Mouse (Mus musculus) intestine, embryonic 15.5 days (tissue): ENCODE results near the gene Plg. TPM values are rescaled to one million over a fixed set of nuclear protein-coding genes. Genes with fewer than 3 reads are reported as not detected.

Experiments used
- ATAC-seq: fragments of 200-750 bp; cut with Nextera tagmentation; 2 replicates; pipeline ENCODE4 v1.8.0; 2017; ENCODE audit warnings: moderate TSS enrichment, moderate library complexity
- H3K27ac ChIP-seq: fragments of 300-500 bp; sonication (generic); 2 replicates; pipeline ENCODE4 v1.5.1; 2015; ENCODE audit warnings: mild to moderate bottlenecking, inconsistent platforms
- H3K27me3 ChIP-seq: fragments of 300-500 bp; sonication (generic); replicated peaks from 2 replicates; pipeline ENCODE4 v1.6.1; 2015; ENCODE audit warnings: inconsistent platforms
- H3K36me3 ChIP-seq: fragments of 300-500 bp; sonication (generic); 2 replicates; pipeline ENCODE4 v1.6.1; 2015; ENCODE audit warnings: inconsistent platforms
- H3K4me1 ChIP-seq: fragments of 300-500 bp; sonication (generic); replicated peaks from 2 replicates; pipeline ENCODE4 v1.6.1; 2015; ENCODE audit warnings: inconsistent platforms
- H3K4me2 ChIP-seq: fragments of 300-500 bp; sonication (generic); replicated peaks from 2 replicates; pipeline ENCODE4 v1.6.1; 2015; ENCODE audit warnings: mild to moderate bottlenecking, inconsistent platforms
- H3K4me3 ChIP-seq: fragments of 300-500 bp; sonication (generic); replicated peaks from 2 replicates; pipeline ENCODE4 v1.5.1; 2015; ENCODE audit warnings: inconsistent platforms
- H3K9ac ChIP-seq: fragments of 300-500 bp; sonication (generic); 2 replicates; pipeline ENCODE4 v1.6.1; 2015; ENCODE audit warnings: inconsistent platforms
- H3K9me3 ChIP-seq: fragments of 300-500 bp; sonication (generic); 2 replicates; pipeline ENCODE4 v1.6.1; 2016; ENCODE audit warnings: inconsistent platforms
- WGBS: fragments of 180-500 bp; shearing (Covaris S2); methylation state at CpG from one replicate; pipeline ENCODE4 v1.1.7; 2015; 5-methylcytosine and 5-hydroxymethylcytosine counted together
- polyA plus RNA-seq: library from polyadenylated mRNA; unstranded; fragments of >200 nt; fragmentation: Nextera tagmentation; extraction: Ambion mirVana; gene quantifications from 2 replicates; pipeline ENCODE4 v1.2.1, GENCODE M21; 2015

The Plg gene
- polyA plus RNA-seq, 1 experiment from 2014 or later: 3.7 TPM

DNA sequence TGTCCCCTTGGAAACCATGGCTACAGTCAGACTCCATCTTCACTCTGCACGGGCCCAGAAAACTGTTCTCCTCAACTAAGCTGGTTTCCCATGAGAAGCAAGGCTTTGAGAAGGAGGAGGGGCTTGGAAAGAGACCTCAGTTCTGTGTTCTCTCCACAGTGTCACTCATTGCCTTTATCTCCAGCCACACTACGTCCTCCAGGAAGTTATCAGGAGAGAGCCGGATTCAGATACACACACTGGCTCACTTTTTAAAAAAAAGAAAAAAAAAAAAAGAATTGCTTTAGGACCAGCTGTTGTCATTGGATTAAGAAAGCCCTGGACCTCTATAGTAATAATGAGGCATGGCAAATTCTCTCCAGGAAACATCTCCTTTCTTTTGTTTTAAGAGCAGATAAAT is 48.7 kb downstream of the Plg start:
- Histone ChIP-seq H3K9ac (no peak overlapping the region), H3K27ac (no peak overlapping the region), H3K4me1 (0 out of 2 replicates have a peak, but pooled peaks cover 5% of the 10 kb centered on the region), H3K9me3 (no peaks in the 10 kb centered on the region), H3K4me3 (no peak overlapping the region), H3K36me3 (no peaks in the 10 kb centered on the region), H3K27me3 (no peaks in the 10 kb centered on the region), H3K4me2 (no peak overlapping the region)
- no peak for ATAC-seq
- WGBS: 40% methylated on average over 3 of the region's 3 CpGs

DNA sequence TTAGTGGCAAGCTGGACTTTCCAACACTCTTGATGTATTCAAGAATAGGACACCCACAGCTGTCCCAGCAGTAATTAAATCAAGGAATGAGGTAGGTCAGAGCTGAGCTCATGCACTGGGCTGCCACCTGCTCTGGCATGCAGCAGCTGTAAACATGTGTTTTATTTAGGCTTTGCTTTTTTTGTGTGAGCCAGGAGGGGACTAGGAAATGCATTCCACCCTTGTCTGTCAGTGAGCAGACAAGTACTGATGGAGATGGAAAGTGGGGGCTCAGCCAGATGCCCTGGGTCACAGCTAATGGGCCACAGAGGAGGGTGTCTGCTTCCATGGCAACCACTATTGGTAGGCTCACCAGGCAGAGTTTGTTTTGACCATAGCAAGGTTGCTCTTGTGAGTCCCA is 50.0 kb downstream of the Plg start:
- no peak for ATAC-seq
- H3K4me3 ChIP-seq: no peak overlapping the region
- H3K4me2 ChIP-seq: no peak overlapping the region
- H3K4me1 ChIP-seq: 0 out of 2 replicates have a peak, but pooled peaks cover 5% of the 10 kb centered on the region
- H3K9ac ChIP-seq: no peak overlapping the region
- no peak overlapping the region for H3K27ac ChIP-seq
- no peaks in the 10 kb centered on the region for H3K36me3 ChIP-seq
- no peaks in the 10 kb centered on the region for H3K9me3 ChIP-seq
- no peaks in the 10 kb centered on the region for H3K27me3 ChIP-seq

GRCm38 (mm10) chr17:12431707-12432106 is 53.3 kb downstream of the Plg start:
- H3K27me3 ChIP-seq: no peaks in the 10 kb centered on the region
- no peaks in the 10 kb centered on the region for H3K36me3 ChIP-seq
- H3K27ac ChIP-seq: peak overlapping the region; percentile 61; the same call in 1 of the 2 replicates
- 0 out of 2 replicates have a peak, but pooled peaks cover 5% of the 10 kb centered on the region for H3K4me1 ChIP-seq
- H3K9me3 ChIP-seq: no peaks in the 10 kb centered on the region
- peak; percentile 71; the same call in 1 of the 2 replicates for ATAC-seq
- no peak overlapping the region for H3K4me3 ChIP-seq
- no peak overlapping the region for H3K9ac ChIP-seq
- no peak overlapping the region; the same call in 1 of the 2 replicates for H3K4me2 ChIP-seq
- WGBS: 22% methylated on average over 5 of the region's 5 CpGs

DNA sequence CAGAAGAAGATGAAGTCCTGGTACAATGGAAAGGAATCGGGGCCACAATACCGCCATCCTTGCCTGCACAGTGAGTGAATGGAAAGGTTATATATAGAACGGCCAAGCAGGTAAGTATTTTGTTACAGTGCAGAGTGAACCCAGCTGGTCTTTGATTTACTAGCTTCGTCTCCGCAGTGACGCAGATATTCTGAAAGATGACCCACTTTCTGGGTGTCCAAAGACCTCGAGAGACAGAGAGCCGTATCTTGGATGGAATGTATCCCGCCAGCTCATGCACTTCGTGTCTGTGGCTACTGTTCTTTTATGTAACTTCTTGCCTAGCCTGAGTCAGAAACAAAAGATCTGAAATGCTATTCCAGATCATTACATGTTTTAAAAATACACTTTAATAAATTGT is 59.4 kb downstream of the Plg start:
- Histone ChIP-seq H3K27me3 (no peaks in the 10 kb centered on the region), H3K4me2 (no peak overlapping the region), H3K4me3 (no peak overlapping the region), H3K9ac (no peak overlapping the region), H3K9me3 (no peaks in the 10 kb centered on the region), H3K36me3 (no peaks in the 10 kb centered on the region), H3K27ac (no peak overlapping the region), H3K4me1 (no peaks in the 10 kb centered on the region)
- WGBS: 80% methylated on average over 10 of the region's 10 CpGs
- ATAC-seq: no peak

DNA sequence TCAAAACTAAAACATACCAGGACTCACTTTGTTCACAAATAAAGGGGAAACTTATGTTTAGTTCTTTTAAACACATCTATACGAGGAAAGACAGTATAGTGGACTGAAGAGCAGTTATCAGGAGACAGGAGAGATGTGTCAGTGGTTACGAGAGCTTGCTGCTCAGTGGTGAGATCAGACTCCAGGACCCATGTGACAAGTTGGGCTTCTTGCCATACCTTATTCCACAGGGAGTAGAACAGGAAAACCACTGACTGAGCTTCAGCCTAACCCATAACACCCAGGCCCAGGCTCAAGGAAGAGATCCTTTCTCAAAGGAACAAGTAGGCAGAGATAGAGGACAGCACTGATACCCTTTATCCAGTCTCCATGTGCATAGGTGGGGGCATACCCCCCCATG is 66.2 kb downstream of the Plg start:
- Histone ChIP-seq H3K27ac (no peak overlapping the region), H3K36me3 (no peaks in the 10 kb centered on the region), H3K4me3 (no peak overlapping the region), H3K4me2 (no peak overlapping the region), H3K27me3 (no peaks in the 10 kb centered on the region), H3K9ac (no peak overlapping the region), H3K9me3 (no peaks in the 10 kb centered on the region), H3K4me1 (no peaks in the 10 kb centered on the region)
- no peak for ATAC-seq
- WGBS: 57% methylated on average over 2 of the region's 2 CpGs

- Histone ChIP-seq H3K27me3 (no peaks in the 10 kb centered on the region), H3K4me2 (no peak overlapping the region), H3K4me3 (no peak overlapping the region), H3K9me3 (no peaks in the 10 kb centered on the region), H3K27ac (no peak overlapping the region), H3K36me3 (no peaks in the 10 kb centered on the region), H3K4me1 (peaks cover 2% of the 10 kb centered on the region), H3K9ac (no peak overlapping the region)
- 40% methylated on average over 4 of the region's 4 CpGs for WGBS
- ATAC-seq: peak; percentile 27; the same call in 1 of the 2 replicates
Measured at GRCm38 (mm10) chr17:12451234-12451633, 72.8 kb downstream of the Plg start.

DNA sequence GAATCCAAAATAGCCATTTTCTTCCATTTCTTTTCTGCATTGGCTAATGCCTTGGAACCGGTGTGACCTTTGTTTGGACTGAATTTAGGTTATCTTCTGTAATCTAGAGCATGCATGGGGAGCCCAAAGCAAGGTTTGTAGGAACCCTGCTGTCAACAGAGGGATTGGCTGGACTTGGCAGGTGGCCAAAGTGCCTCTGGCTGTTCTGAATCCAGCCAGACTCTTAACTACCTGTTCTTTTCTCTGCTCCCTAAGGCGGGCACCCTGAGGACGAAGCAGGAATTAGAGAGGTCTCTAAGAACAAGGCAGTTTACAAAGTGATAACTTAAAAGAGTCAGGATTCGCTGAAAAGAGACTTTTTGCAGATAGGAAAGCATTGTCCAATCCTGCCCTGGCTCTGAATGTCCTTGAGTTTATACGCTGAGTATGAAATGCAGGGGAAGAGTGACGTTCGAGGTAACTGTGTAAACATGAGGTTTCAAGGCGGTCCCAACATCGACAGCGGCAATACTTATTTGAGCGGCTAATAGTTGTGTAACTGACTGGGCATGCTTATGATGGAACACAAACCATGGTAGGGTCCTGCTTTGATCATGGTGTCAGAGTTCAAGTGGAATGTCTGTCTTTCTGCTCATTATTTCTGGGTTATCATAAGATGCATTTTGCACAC is 74.6 kb downstream of the Plg start:
- WGBS: 48% methylated on average over 11 of the region's 11 CpGs
- Histone ChIP-seq H3K4me2 (no peak overlapping the region), H3K9me3 (no peaks in the 10 kb centered on the region), H3K4me3 (no peak overlapping the region), H3K27ac (no peak overlapping the region), H3K27me3 (no peaks in the 10 kb centered on the region), H3K36me3 (no peaks in the 10 kb centered on the region), H3K4me1 (peaks cover 2% of the 10 kb centered on the region), H3K9ac (no peak overlapping the region)
- peak; percentile 71; the same call in 1 of the 2 replicates for ATAC-seq

DNA sequence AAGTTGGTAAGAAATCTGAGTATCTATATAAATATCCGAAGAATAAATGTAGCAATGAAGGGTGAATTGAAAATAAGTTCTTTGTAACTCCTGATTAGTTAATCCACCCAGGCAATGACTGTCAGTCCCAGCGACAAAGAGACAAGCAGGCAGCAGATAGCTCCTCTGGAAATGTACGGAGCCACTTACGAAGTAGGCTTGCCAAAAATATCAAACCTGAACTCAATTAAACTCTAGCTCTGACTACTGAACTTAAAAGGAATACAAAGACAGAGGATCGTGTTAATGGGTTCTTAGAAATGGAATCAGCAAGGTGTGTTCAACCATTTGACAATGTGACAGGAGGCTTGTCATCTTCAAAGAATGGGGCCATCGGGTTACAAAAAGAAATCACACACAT is 75.3 kb downstream of the Plg start:
- H3K36me3 ChIP-seq: no peaks in the 10 kb centered on the region
- WGBS: 88% methylated on average over 6 of the region's 6 CpGs
- H3K4me2 ChIP-seq: no peak overlapping the region
- ATAC-seq: no peak
- no peak overlapping the region for H3K4me3 ChIP-seq
- H3K27ac ChIP-seq: no peak overlapping the region
- no peaks in the 10 kb centered on the region for H3K27me3 ChIP-seq
- no peaks in the 10 kb centered on the region for H3K9me3 ChIP-seq
- no peak overlapping the region for H3K9ac ChIP-seq
- H3K4me1 ChIP-seq: peaks cover 2% of the 10 kb centered on the region

DNA sequence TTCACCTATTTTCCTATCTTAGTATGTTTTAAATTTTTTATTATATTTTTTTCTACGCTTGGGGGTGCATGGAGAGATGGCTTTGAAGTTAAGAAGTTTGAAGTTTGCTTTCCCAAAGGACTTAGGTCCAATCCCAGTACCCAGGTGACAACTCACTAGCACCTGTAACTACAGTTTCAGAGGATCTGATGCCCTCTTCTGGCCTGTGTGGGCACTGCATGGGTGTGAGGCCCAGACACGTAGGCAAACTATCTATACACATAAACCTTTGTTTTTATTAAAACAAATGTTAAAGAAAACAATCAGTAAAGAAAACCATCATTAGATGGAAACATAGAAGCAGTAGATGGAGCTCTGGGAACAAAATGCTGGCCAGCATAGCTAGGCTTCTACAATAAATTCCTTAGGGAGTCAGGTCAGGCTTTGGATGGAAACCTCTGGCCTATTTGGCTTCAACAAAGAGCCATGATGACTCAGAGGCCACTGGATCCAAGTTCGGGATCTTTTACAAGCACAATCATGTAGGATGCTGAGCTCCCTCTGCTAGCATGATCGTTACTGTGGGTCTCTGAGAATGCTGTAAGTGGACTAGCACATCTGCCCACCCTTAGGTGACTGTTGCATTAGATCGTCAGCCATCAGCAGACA is 76.9 kb downstream of the Plg start:
- Histone ChIP-seq H3K4me1 (peaks cover 2% of the 10 kb centered on the region), H3K9me3 (no peaks in the 10 kb centered on the region), H3K27ac (no peak overlapping the region), H3K27me3 (no peaks in the 10 kb centered on the region), H3K4me2 (no peak overlapping the region), H3K36me3 (no peaks in the 10 kb centered on the region), H3K4me3 (no peak overlapping the region), H3K9ac (no peak overlapping the region)
- ATAC-seq: no peak
- WGBS: 86% methylated on average over 5 of the region's 5 CpGs

- H3K9ac ChIP-seq: no peak overlapping the region
- H3K27ac ChIP-seq: no peak overlapping the region
- no peaks in the 10 kb centered on the region for H3K27me3 ChIP-seq
- H3K36me3 ChIP-seq: no peaks in the 10 kb centered on the region
- H3K4me1 ChIP-seq: no peaks in the 10 kb centered on the region
- H3K4me3 ChIP-seq: no peak overlapping the region
- H3K4me2 ChIP-seq: no peak overlapping the region
- no peak for ATAC-seq
- no peaks in the 10 kb centered on the region for H3K9me3 ChIP-seq
Measured at GRCm38 (mm10) chr17:12461168-12461567, 82.8 kb downstream of the Plg start.

DNA sequence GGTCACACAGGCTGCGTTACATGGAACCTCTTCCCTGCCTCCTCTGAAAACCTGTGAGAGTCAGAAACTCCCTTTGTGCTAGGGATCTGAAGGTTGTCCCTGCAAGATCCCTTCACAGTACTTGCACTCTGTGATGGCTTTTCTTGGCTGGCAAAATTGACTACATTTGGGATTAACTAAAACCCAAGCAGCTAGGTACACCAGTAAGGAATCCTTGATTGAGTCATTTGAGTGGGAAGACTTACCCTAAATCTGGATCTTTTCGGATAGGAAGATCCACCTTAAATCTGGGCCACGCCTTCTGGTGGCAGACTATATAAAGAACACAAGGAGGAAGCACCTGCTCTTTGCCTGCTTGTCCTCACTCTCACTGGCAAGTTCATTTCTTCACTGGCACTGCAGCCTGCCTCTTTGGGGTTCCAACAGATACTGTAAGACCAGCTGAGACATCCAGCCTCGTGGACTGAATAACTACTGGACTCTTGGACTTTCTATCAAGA is 88.1 kb downstream of the Plg start:
- no peaks in the 10 kb centered on the region for H3K27me3 ChIP-seq
- ATAC-seq: no peak
- H3K36me3 ChIP-seq: no peaks in the 10 kb centered on the region
- H3K9ac ChIP-seq: no peak overlapping the region
- H3K4me2 ChIP-seq: no peak overlapping the region
- no peak overlapping the region for H3K27ac ChIP-seq
- H3K9me3 ChIP-seq: no peaks in the 10 kb centered on the region
- no peaks in the 10 kb centered on the region for H3K4me1 ChIP-seq
- 65% methylated on average over 4 of the region's 4 CpGs for WGBS
- H3K4me3 ChIP-seq: no peak overlapping the region

- WGBS: 60% methylated on average over 3 of the region's 3 CpGs
- no peak overlapping the region for H3K27ac ChIP-seq
- no peak overlapping the region for H3K9ac ChIP-seq
- H3K4me3 ChIP-seq: no peak overlapping the region
- H3K4me1 ChIP-seq: no peaks in the 10 kb centered on the region
- no peaks in the 10 kb centered on the region for H3K9me3 ChIP-seq
- H3K27me3 ChIP-seq: no peaks in the 10 kb centered on the region
- no peaks in the 10 kb centered on the region for H3K36me3 ChIP-seq
- no peak for ATAC-seq
- no peak overlapping the region for H3K4me2 ChIP-seq
Measured at GRCm38 (mm10) chr17:12467642-12468041, 89.2 kb downstream of the Plg start.

DNA sequence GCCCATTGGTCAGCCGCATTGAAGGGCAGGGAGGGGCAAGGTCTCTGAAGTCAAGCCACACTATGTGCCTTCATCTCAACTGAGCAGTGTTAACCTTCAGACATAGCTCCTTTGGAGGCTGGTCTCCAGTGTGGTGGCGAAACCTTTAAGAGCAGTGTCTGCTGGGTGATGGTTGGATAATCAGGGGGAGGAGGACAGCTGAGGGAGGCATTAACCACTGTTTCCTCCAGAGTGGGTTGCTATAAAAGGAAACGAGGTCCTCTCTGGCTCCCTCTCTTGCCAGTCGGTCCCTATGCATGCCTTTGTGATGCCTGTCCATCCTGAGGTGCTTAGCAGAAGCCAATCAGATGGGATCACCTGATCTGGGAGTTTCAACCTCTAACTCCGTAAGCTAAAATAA is 90.3 kb downstream of the Plg start:
- WGBS: 88% methylated on average over 5 of the region's 5 CpGs

More for the DNA sequence above, 90.3 kb downstream of the Plg start:
- Histone ChIP-seq H3K4me2 (no peak overlapping the region), H3K27ac (no peak overlapping the region), H3K4me3 (no peak overlapping the region), H3K27me3 (no peaks in the 10 kb centered on the region), H3K36me3 (no peaks in the 10 kb centered on the region), H3K9me3 (no peaks in the 10 kb centered on the region), H3K4me1 (no peaks in the 10 kb centered on the region), H3K9ac (no peak overlapping the region)
- no peak for ATAC-seq
